Mouse (Mus musculus): ENCODE measurements at regions not wholly inside any gene's neighbourhood (a gene's known extent, or its start where the extent isn't known, plus 50 kb on each side); places are given as distances from the start of the nearest gene placed in this dataset.

GRCm38 (mm10) chr4:9935949-9936348 lies 938.3 kb upstream of the 2610301B20Rik start:
- no peak for DNase-seq

- no peak for DNase-seq
Observed at GRCm38 (mm10) chr4:9951441-9951840, 922.9 kb upstream of the 2610301B20Rik start.

DNA sequence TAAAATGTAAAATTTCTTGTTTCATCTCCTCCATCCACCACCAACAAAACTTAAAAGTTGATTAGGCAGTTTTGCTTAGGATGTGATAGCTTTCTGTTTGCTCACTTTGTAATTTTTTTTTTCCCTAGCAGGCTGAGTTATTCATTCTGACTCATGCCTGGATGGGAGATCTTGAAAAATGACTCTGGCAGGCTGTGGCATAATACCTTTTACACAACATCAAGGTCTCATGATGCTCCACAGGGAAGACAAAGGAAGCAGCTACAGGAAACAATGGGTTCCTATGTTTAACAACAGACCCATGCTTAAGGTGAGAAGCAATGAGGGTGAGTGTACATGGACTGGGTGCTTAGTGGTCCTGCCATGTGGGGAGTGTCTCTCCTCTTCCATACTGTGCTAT lies 899.7 kb upstream of the 2610301B20Rik start:
- no peak for DNase-seq

DNA sequence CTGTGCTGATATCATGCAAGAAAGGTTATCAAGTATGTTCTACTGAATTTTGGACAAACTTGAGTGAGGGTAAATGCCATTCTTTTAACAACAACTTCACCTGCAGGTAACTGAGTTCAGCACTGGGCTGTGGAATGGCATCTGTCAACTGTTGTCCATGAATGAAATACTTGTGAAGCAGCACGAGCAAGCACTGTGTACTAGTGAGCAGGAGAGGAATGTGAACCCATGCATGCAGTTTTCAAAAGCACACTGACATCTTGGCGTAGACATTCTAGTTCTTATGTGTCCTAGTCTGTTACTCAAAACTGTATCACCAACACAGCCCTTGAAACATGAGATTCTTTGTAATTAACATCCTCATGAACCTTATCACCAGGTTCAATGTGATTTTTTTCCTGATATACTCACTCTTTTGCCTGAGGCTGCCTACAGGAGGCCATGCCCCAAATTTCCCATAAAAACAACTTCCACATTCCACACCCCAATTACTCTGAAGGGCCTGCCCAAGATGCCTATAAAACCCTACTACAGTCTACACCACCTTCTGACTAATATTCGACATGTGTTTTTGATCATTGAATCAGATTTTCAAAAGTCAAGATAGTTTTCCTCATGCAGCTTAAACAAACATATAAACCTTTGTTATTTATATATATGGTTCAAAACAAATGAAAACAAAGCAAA lies 892.8 kb upstream of the 2610301B20Rik start:
- DNase-seq, result no peak

DNA sequence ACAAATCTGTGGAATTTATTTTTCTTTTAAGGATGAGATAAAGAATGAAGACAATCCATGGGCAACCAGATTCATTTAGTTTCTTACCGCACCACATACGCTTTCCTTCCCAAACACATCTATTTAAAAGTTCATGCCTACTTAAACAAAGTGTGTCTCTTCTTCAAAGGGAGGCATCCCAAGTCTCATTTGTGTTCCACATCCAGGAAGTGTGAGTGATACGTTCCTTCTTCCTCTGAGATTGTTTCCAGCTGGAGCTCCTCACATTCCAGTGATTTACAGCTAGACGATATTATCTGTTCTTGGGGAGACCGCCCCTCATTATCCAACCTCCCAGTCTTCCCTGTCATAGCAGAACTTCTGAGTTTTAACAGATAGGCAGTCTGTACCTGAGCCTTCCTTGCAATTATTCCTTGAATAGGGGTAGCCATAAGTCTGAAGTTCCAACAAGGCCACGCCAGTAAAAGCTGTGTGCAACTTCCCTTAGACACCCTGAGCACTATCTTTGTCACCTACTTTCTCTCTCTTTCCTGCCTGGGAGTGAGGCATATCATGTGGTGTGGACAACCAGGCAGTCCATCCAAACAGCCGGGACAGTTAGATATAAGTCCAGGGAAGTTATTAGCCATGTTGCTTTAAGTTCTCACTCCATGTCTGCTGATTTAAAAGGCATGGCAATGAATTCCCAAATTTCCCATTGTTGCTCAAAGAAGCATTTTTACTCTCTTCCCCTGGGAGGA lies 891.3 kb upstream of the 2610301B20Rik start:
- DNase-seq, result no peak

GRCm38 (mm10) chr4:9993871-9994270 lies 880.4 kb upstream of the 2610301B20Rik start:
- no peak for DNase-seq

DNA sequence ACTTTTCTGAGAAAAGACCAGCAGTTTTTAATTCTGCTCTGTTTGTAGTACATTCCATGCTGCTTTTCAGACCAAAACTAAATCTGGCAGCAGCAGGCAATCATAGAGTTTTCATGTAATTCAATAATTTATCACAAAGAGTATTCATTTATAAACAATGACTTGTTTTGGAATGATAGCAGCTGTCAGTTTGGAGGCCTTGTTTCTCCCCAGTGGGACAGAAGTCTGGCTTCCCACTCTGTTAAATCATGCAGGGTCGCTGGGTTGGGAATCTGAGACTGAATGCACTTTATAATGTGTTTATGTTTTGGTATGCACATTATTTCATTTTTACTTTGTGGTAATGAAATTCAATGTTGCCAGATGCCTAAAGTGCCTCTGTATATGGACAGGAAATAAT lies 879.8 kb upstream of the 2610301B20Rik start:
- DNase-seq, result no peak

DNA sequence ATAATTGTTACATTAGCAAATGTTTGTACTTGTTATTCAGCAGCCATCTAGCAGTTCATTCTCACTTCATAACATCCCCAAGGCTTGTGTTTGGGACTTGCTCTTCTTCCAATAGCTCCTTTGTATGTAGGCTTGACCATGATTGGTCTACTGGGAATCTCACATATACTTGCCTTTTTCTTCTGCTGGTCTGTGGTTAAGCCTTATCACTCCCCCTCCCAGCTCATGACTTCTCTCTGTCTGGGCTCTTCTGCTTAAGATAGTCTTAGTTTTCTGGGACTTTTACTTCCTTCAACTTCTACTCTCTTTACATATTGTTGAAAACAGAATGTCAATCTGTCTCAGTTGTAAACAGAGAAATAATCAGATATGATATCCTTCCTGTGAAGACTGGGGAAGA lies 844.0 kb upstream of the 2610301B20Rik start:
- DNase-seq, result no peak

DNA sequence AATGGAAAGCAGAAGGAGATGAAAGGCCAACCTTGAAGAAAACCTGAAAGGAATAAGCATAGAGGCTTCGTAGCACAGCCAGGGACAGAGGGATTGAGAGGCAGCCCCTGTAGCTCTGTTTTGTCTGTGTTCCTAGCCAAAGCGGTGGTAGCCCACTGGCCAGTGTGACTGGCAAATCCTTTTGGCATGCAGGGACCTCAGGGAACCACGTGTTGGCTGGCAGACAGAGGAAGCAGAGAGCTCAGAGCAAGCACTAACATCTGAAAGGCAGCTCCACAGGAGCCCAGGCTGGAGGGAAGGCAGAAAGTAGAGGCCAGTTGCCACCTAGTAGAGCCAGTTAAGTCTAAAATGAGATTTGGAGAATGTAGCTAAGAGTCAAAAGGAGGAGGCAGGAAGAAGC lies 842.5 kb upstream of the 2610301B20Rik start:
- DNase-seq, result no peak

GRCm38 (mm10) chr4:10035336-10035735 lies 839.0 kb upstream of the 2610301B20Rik start:
- no peak for DNase-seq

- no peak for DNase-seq
Observed at GRCm38 (mm10) chr4:10041301-10042093, 832.8 kb upstream of the 2610301B20Rik start.

DNA sequence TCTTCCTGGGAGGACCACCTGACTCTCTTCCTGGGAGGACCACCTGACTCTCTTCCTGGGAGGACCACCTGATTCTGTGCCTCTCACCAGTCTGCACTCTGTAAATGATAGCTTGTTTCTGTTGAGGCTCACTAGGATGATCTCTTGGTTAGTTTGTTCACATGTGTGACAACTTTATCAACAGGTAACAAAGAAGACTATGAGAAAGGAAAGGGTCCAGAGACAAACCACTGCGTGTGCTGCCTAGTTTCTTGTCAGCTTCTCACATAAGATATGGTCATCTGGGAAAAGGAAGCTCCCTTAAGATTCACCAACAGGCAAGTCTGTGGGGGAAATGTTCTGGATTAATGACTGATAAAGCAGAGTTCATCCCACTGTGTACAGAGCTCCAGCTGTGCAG lies 825.5 kb upstream of the 2610301B20Rik start:
- DNase-seq, result no peak

- no peak for DNase-seq
Observed at GRCm38 (mm10) chr4:10049411-10049810, 824.9 kb upstream of the 2610301B20Rik start.

- DNase-seq, result no peak
Observed at GRCm38 (mm10) chr4:10051296-10052267, 822.7 kb upstream of the 2610301B20Rik start.

- no peak for DNase-seq
Observed at GRCm38 (mm10) chr4:10052869-10053268, 821.4 kb upstream of the 2610301B20Rik start.

DNA sequence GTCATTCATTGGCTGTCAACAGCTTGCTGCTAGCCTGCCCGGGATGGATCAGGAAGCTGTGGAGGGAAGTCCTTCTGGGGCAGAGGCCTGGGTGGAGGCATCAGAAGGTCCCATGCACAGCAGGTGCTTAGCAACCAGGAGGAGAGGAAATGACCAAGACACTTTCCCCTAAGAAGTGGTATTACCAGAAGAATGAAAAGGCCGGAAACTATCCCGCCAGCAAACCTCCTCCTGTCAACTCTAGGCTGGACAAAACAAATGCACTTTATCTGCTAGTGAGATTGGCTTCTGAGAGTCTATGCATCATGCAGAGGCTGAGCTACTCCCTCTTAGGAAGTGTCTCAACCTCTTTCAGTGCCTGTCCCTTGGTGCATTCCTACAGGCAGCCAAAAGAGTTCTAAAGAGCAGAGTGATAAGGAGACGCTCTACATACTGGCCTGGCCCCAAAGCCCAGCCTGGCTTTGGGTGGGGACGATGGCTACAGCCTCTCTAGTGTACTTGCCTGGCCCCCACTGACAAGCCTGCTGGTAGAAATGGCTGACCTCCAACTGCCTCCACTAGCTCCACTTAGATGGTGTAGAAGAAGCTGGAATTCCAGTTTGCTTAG lies 801.7 kb upstream of the 2610301B20Rik start:
- no peak for DNase-seq

GRCm38 (mm10) chr4:10079565-10080169 lies 794.6 kb upstream of the 2610301B20Rik start:
- DNase-seq, result no peak

GRCm38 (mm10) chr4:10114831-10115230 lies 759.5 kb upstream of the 2610301B20Rik start:
- DNase-seq, result no peak

DNA sequence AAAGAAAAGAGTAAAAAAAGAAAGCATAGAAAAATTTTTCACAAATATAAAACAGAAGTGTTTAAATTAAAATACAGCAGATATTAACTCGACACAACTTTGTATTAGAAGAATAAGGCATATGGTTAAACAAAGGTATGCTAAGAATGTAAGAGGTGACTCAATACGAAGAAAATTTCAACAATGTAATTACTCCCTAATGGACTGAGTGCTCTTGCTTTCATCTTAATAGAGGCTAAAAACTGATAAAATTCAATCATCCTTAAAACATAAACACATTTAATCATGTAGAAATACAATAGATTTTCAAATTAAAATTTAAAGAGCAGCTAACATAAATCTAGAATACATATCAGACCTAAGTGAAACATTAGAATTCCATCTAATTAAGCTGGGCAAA lies 756.3 kb upstream of the 2610301B20Rik start:
- DNase-seq, result no peak

DNA sequence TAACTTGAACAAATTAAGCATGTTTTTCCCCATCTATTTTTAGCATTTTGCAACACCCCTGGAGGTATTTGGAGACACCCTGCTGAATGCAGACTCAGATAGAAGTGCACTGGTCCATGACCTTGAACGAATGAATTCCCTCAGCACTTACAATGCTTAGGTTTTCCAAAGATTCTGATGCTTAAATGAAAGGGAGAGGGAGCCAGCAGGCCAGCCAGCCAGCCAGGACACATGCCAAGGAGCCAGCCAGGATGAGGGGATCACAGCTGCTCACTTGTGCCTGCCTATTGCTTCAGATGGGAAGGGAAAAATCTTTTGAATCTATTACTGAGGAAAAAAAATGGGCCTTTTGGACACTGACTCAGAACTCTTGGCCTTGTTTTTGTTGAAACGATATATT lies 750.0 kb upstream of the 2610301B20Rik start:
- DNase-seq, result peak; percentile 47

Data from gastrocnemius, postnatal 10 days (tissue).